Mouse (Mus musculus): ENCODE data around the gene Abhd11. TPM values are rescaled to one million over a fixed set of nuclear protein-coding genes. Genes with fewer than 3 reads are reported as not detected.

Abhd11 gene
- polyA plus RNA-seq, 1 experiment from 2014 or later, result 56.5 TPM

GRCm38 (mm10) chr5:135002151-135002550, 6.8 kb upstream of the Abhd11 start:
- H3K36me3 ChIP-seq (ENCODE audit: control insufficient read depth, insufficient read depth, low read length), result no peaks in the 10 kb centered on the region
- no peak for TF ChIP-seq EP300 (optimal IDR thresholded peaks at IDR 0.05)
- TF ChIP-seq CTCF (IDR thresholded peaks at IDR 0.05; ENCODE audit: low read depth), result no peak
- ATAC-seq (ENCODE audit: low FRiP score, low TSS enrichment), result peak; percentile 64
- no peaks in the 10 kb centered on the region for H3K9me3 ChIP-seq (ENCODE audit: control insufficient read depth, low read length)
- DNase-seq (ENCODE audit: low spot score), result peak; percentile 77
- no peaks in the 10 kb centered on the region for H3K4me1 ChIP-seq (replicated peaks; ENCODE audit: control insufficient read depth, insufficient read depth)
- H3K27me3 ChIP-seq (ENCODE audit: control insufficient read depth, insufficient read depth, low read length), result no peaks in the 10 kb centered on the region
- no peak overlapping the region for H3K4me2 ChIP-seq (replicated peaks; ENCODE audit: low read depth)
- H3K9ac ChIP-seq (ENCODE audit: low read length), result no peak overlapping the region
- WGBS, result 52% methylated on average over 5 of the region's 5 CpGs
- H3K4me3 ChIP-seq (ENCODE audit: low read depth, low read length), result no peak overlapping the region
- peak overlapping the region; percentile 75 for H3K27ac ChIP-seq (replicated peaks)

- peak overlapping the region; percentile 94 for H3K27ac ChIP-seq (replicated peaks)
- H3K27me3 ChIP-seq (ENCODE audit: control insufficient read depth, insufficient read depth, low read length), result no peaks in the 10 kb centered on the region
- 30% methylated on average over 16 of the region's 16 CpGs for WGBS
- H3K9me3 ChIP-seq (ENCODE audit: control insufficient read depth, low read length), result no peaks in the 10 kb centered on the region
- H3K4me3 ChIP-seq (ENCODE audit: low read depth, low read length), result peak overlapping the region; percentile 41
- H3K36me3 ChIP-seq (ENCODE audit: control insufficient read depth, insufficient read depth, low read length), result no peaks in the 10 kb centered on the region
- ATAC-seq (ENCODE audit: low FRiP score, low TSS enrichment) (no peak), DNase-seq (ENCODE audit: low spot score) (peak; percentile 68)
- TF ChIP-seq CTCF (IDR thresholded peaks at IDR 0.05; ENCODE audit: low read depth) (peak; percentile 53), EP300 (optimal IDR thresholded peaks at IDR 0.05) (no peak)
- peak overlapping the region; percentile 77 for H3K4me2 ChIP-seq (replicated peaks; ENCODE audit: low read depth)
- H3K4me1 ChIP-seq (replicated peaks; ENCODE audit: control insufficient read depth, insufficient read depth), result peaks cover 3% of the 10 kb centered on the region; the same call in 1 of the 2 replicates
- peak overlapping the region; percentile 67 for H3K9ac ChIP-seq (ENCODE audit: low read length)
Measured at GRCm38 (mm10) chr5:135007802-135008571, 965 bp upstream of the Abhd11 start.

- no peak for TF ChIP-seq EP300 (optimal IDR thresholded peaks at IDR 0.05)
- TF ChIP-seq CTCF (IDR thresholded peaks at IDR 0.05; ENCODE audit: low read depth), result no peak
- H3K4me2 ChIP-seq (replicated peaks; ENCODE audit: low read depth), result peak overlapping the region; percentile 58
- peak; percentile 65 for ATAC-seq (ENCODE audit: low FRiP score, low TSS enrichment)
- H3K27ac ChIP-seq (replicated peaks), result peak overlapping the region; percentile 98
- WGBS, result under 1% methylated on average over 32 of the region's 37 CpGs
- H3K9me3 ChIP-seq (ENCODE audit: control insufficient read depth, low read length), result no peaks in the 10 kb centered on the region
- peak overlapping the region; percentile 62 for H3K4me3 ChIP-seq (ENCODE audit: low read depth, low read length)
- DNase-seq (ENCODE audit: low spot score), result peak; percentile 92
- H3K36me3 ChIP-seq (ENCODE audit: control insufficient read depth, insufficient read depth, low read length), result no peaks in the 10 kb centered on the region
- H3K27me3 ChIP-seq (ENCODE audit: control insufficient read depth, insufficient read depth, low read length), result no peaks in the 10 kb centered on the region
- peaks cover 3% of the 10 kb centered on the region; the same call in 1 of the 2 replicates for H3K4me1 ChIP-seq (replicated peaks; ENCODE audit: control insufficient read depth, insufficient read depth)
- H3K9ac ChIP-seq (ENCODE audit: low read length), result peak overlapping the region; percentile 75
Measured at GRCm38 (mm10) chr5:135009590-135010319, 803 bp downstream of the Abhd11 start.

- no peaks in the 10 kb centered on the region for H3K27me3 ChIP-seq (ENCODE audit: control insufficient read depth, insufficient read depth, low read length)
- H3K4me2 ChIP-seq (replicated peaks; ENCODE audit: low read depth), result peak overlapping the region; percentile 58
- no peaks in the 10 kb centered on the region for H3K36me3 ChIP-seq (ENCODE audit: control insufficient read depth, insufficient read depth, low read length)
- peak overlapping the region; percentile 62 for H3K4me3 ChIP-seq (ENCODE audit: low read depth, low read length)
- DNase-seq (ENCODE audit: low spot score), result no peak
- H3K27ac ChIP-seq (replicated peaks), result peak overlapping the region; percentile 98; the same call in 1 of the 2 replicates
- H3K9me3 ChIP-seq (ENCODE audit: control insufficient read depth, low read length), result no peaks in the 10 kb centered on the region
- ATAC-seq (ENCODE audit: low FRiP score, low TSS enrichment), result no peak
- peaks cover 3% of the 10 kb centered on the region; the same call in 1 of the 2 replicates for H3K4me1 ChIP-seq (replicated peaks; ENCODE audit: control insufficient read depth, insufficient read depth)
- TF ChIP-seq EP300 (optimal IDR thresholded peaks at IDR 0.05) (no peak), CTCF (IDR thresholded peaks at IDR 0.05; ENCODE audit: low read depth) (no peak)
- H3K9ac ChIP-seq (ENCODE audit: low read length), result peak overlapping the region; percentile 75
- WGBS, result 50% methylated on average over 7 of the region's 7 CpGs
Measured at GRCm38 (mm10) chr5:135010320-135010709, 1.4 kb downstream of the Abhd11 start.

GRCm38 (mm10) chr5:135010841-135011743, 2.1 kb downstream of the Abhd11 start:
- Histone ChIP-seq H3K9me3 (ENCODE audit: control insufficient read depth, low read length) (no peaks in the 10 kb centered on the region), H3K36me3 (ENCODE audit: control insufficient read depth, insufficient read depth, low read length) (no peaks in the 10 kb centered on the region), H3K4me2 (replicated peaks; ENCODE audit: low read depth) (no peak overlapping the region), H3K9ac (ENCODE audit: low read length) (no peak overlapping the region), H3K27me3 (ENCODE audit: control insufficient read depth, insufficient read depth, low read length) (no peaks in the 10 kb centered on the region), H3K4me3 (ENCODE audit: low read depth, low read length) (no peak overlapping the region), H3K27ac (replicated peaks) (no peak overlapping the region; the same call in 1 of the 2 replicates), H3K4me1 (replicated peaks; ENCODE audit: control insufficient read depth, insufficient read depth) (peaks cover 3% of the 10 kb centered on the region; the same call in 1 of the 2 replicates)
- ATAC-seq (ENCODE audit: low FRiP score, low TSS enrichment) (no peak), DNase-seq (ENCODE audit: low spot score) (no peak)
- TF ChIP-seq EP300 (optimal IDR thresholded peaks at IDR 0.05) (no peak), CTCF (IDR thresholded peaks at IDR 0.05; ENCODE audit: low read depth) (no peak)
- WGBS, result 86% methylated on average over 25 of the region's 25 CpGs

Measured in stomach, postnatal 0 days (tissue).